Mouse (Mus musculus) heart, embryonic 15.5 days (tissue): ENCODE measurements around the gene Dusp1. TPM values are rescaled to one million over a fixed set of nuclear protein-coding genes. Genes with fewer than 3 reads are reported as not detected.

ENCODE experiments used
- ATAC-seq: fragments of 200-750 bp; cut with Nextera tagmentation; replicated peaks from 2 replicates; pipeline ENCODE4 v1.8.0; 2017; ENCODE audit warnings: low read depth, moderate TSS enrichment; ENCODE audit not compliant: insufficient number of reproducible peaks, insufficient read depth, low FRiP score
- H3K27ac ChIP-seq: fragments of 300-500 bp; sonication (generic); 2 replicates; pipeline ENCODE4 v1.5.1; 2015; ENCODE audit warnings: mild to moderate bottlenecking, inconsistent platforms
- H3K27me3 ChIP-seq: fragments of 300-500 bp; sonication (generic); 2 replicates; pipeline ENCODE4 v1.6.1; 2015; ENCODE audit warnings: inconsistent platforms
- H3K36me3 ChIP-seq: fragments of 300-500 bp; sonication (generic); 2 replicates; pipeline ENCODE4 v1.6.1; 2015; ENCODE audit warnings: mild to moderate bottlenecking, inconsistent platforms
- H3K4me1 ChIP-seq: fragments of 300-500 bp; sonication (generic); replicated peaks from 2 replicates; pipeline ENCODE4 v1.6.1; 2015; ENCODE audit warnings: inconsistent platforms
- H3K4me2 ChIP-seq: fragments of 300-500 bp; sonication (generic); 2 replicates; pipeline ENCODE4 v1.6.1; 2015; ENCODE audit warnings: inconsistent platforms, mild to moderate bottlenecking, moderate library complexity
- H3K4me3 ChIP-seq: fragments of 300-500 bp; sonication (generic); 2 replicates; pipeline ENCODE4 v1.5.1; 2015; ENCODE audit warnings: mild to moderate bottlenecking, inconsistent platforms
- H3K9ac ChIP-seq: fragments of 300-500 bp; sonication (generic); 2 replicates; pipeline ENCODE4 v1.6.1; 2015; ENCODE audit warnings: mild to moderate bottlenecking, inconsistent platforms
- H3K9me3 ChIP-seq: fragments of 300-500 bp; sonication (generic); replicated peaks from 2 replicates; pipeline ENCODE4 v1.6.1; 2016; ENCODE audit warnings: inconsistent platforms
- WGBS: fragments of 180-500 bp; shearing (Covaris S2); methylation state at CpG from one replicate; pipeline ENCODE4 v1.1.7; 2015; ENCODE audit warnings: mixed read lengths; 5-methylcytosine and 5-hydroxymethylcytosine counted together
- polyA plus RNA-seq: library from polyadenylated mRNA; unstranded; fragments of >200 nt; fragmentation: Nextera tagmentation; extraction: Ambion mirVana; gene quantifications from 2 replicates; pipeline ENCODE4 v1.2.1, GENCODE M21; 2015

The Dusp1 gene
- polyA plus RNA-seq, 1 experiment from 2014 or later = 30.8 TPM

DNA sequence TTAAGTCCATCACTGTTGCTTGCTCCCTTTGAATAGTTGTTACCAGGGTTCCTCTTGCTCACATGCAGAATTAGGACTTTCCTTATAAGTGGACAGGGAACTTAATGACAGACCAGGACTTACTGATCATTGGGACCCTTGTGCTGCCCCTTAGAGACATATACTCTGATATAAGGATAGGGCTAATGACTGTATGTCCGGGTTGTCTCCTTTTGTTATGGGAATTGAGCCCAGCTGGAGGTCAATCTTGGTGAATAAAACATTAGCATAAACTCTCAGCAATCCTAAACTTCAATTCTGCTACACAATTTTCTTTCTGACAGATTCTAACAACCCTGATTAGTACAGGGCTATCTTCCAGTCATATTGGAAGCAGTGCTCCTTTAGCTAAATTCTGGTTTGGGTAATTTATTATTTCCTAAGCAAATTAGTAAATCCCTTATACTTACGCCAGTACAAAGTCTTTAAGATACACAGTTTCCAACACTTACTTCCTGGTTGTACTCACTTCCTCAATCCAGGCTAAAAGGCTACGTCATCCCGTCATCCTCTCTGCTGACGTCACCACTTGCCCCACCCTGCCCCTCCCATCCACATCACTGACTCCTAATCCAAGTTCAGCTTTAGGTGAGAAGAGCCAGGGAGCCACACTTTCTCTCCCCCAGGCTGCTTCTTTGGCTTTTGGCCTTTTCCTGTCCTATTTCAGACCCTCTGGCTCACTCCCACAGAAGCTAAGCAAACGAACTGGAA is 24.0 kb downstream of the Dusp1 start:
- Histone ChIP-seq H3K9me3 (no peaks in the 10 kb centered on the region), H3K4me2 (no peak overlapping the region)
- no peak for ATAC-seq

DNA sequence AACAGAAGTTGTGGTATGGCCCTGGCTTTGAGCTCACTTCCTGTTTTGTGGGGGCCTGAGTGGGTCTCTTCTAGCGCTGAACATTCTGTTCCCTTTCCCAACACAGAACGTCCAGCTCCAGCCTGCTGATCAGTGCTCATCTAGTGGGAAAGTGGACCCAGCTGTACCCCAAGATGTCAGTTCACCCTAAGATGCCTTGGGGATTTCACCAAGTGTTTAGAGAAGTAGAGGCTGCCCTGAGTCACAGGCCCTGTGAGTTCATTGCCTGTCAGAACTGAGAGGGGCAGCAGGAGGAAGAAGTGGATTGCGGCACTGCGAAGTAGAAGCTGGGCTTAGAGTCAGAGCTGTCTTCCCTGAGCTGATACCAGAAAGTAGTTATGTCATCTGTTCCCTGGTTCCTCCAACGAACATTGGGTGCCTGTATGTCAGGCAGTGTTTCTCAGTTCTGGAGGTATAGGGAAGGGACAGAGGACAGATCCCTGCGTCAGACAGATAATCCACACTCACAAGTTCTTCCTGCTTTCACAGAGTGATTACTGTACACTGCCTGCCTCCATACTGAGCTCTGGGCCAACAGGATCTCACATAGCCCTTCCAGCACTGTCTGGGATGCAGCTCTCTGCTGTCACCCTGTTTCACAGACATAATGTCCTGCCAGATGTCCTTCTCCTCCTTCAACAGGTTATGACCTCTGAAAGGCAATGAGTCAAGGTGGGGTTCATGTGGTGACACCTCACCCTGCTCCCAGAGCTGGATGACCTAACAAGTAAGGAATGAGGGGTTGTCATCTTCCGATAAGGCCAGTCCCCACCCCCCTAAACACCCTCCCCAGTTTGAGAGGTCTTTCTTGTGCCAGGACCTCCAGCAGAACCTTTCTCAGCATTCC is 26.4 kb downstream of the Dusp1 start:
- Histone ChIP-seq H3K4me3 (no peak overlapping the region), H3K9me3 (no peaks in the 10 kb centered on the region), H3K27ac (peak overlapping the region; percentile 31), H3K36me3 (no peaks in the 10 kb centered on the region), H3K27me3 (no peaks in the 10 kb centered on the region), H3K4me2 (no peak overlapping the region), H3K9ac (no peak overlapping the region), H3K4me1 (peaks cover 32% of the 10 kb centered on the region)
- WGBS = 51% methylated on average over 7 of the region's 7 CpGs
- ATAC-seq = no peak

More for the DNA sequence above, 24.0 kb downstream of the Dusp1 start:
- H3K4me1 ChIP-seq = peaks cover 20% of the 10 kb centered on the region
- no peaks in the 10 kb centered on the region for H3K27me3 ChIP-seq
- 38% methylated on average over 6 of the region's 6 CpGs for WGBS
- H3K4me3 ChIP-seq = no peak overlapping the region
- no peak overlapping the region for H3K9ac ChIP-seq
- H3K36me3 ChIP-seq = no peaks in the 10 kb centered on the region
- no peak overlapping the region for H3K27ac ChIP-seq

DNA sequence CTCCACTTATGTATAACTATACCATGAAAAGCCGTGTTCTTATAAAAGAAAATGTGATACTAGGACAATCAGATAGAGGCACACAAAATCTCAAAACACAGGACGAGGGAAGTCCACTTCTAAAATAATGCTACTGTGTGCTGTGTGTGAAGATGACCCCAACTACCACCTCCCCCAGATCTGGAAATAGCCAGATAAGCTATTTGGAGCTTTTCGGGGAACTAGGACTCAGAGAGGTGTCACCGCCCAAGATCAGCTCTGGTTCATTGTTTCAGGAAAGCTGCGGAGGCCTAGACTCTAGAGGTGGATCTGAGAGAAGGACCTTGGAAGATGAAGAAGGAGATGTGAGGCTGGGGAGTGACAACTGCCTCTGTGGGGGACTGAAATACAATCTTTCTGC is 27.2 kb downstream of the Dusp1 start:
- Histone ChIP-seq H3K36me3 (no peaks in the 10 kb centered on the region), H3K4me2 (no peak overlapping the region), H3K4me1 (peaks cover 40% of the 10 kb centered on the region), H3K27me3 (no peaks in the 10 kb centered on the region), H3K27ac (peak overlapping the region; percentile 31; the same call in 1 of the 2 replicates), H3K9ac (no peak overlapping the region), H3K4me3 (no peak overlapping the region), H3K9me3 (no peaks in the 10 kb centered on the region)
- 80% methylated on average over 5 of the region's 5 CpGs for WGBS
- no peak for ATAC-seq

DNA sequence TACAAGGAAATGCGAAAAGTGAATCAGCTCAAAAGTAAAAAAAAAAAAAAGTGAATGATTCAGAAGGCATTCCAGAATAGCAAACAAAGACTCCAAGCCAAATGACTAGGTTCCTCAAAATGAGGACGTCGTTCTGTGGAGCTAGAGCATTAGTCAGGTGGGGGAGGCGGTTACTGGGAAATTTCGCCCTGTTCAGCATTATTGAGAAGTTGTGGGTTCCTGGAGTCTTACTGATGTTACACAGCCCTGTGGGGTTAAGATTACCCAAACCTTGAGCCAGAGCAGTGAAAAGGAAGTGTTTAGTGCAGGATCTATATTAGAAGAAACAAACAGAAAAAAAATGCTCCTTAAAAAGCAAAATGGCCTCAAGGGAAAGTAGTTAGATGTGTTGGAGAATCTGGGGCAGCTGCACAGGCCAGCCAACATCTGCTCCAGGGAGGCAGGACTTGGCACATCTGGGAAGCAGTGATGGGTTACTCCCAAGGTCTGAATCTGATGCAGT is 28.0 kb downstream of the Dusp1 start:
- Histone ChIP-seq H3K4me3 (no peak overlapping the region), H3K36me3 (no peaks in the 10 kb centered on the region), H3K27me3 (no peaks in the 10 kb centered on the region), H3K9ac (no peak overlapping the region), H3K27ac (no peak overlapping the region; the same call in 1 of the 2 replicates), H3K4me1 (peaks cover 45% of the 10 kb centered on the region), H3K9me3 (no peaks in the 10 kb centered on the region), H3K4me2 (no peak overlapping the region)
- no peak for ATAC-seq
- WGBS = 71% methylated on average over 5 of the region's 5 CpGs

DNA sequence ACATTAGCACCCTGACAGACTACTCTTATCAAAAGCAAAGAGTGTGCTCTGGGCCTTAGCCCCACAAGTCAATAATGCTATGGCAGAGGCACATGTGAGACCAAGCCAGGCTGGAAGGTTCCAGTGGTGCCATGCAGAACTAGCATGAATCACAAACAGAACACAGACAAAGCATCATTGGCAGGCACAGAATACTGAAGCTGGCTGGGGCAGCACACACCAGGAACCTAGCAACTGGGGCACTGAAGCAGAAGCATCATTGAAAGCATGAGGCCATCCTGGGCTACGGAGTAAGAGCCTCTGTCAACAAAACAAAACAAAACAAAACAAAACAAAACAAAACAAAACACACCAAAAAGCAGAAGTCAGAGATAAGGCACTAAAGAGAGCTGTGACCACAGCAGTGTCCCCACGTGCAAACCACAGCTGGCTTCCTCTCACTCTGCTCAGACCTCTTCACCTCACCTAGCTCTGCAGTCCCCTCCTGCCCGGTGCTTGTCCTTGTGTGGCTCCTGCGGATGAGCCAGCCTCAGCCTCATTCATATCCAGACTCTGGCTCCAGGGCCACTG is 29.4 kb downstream of the Dusp1 start:
- Histone ChIP-seq H3K9me3 (no peaks in the 10 kb centered on the region), H3K27ac (no peak overlapping the region), H3K4me3 (no peak overlapping the region), H3K36me3 (no peaks in the 10 kb centered on the region), H3K9ac (no peak overlapping the region), H3K27me3 (no peaks in the 10 kb centered on the region), H3K4me1 (peaks cover 48% of the 10 kb centered on the region), H3K4me2 (no peak overlapping the region)
- ATAC-seq = no peak
- WGBS = 57% methylated on average over 4 of the region's 4 CpGs

DNA sequence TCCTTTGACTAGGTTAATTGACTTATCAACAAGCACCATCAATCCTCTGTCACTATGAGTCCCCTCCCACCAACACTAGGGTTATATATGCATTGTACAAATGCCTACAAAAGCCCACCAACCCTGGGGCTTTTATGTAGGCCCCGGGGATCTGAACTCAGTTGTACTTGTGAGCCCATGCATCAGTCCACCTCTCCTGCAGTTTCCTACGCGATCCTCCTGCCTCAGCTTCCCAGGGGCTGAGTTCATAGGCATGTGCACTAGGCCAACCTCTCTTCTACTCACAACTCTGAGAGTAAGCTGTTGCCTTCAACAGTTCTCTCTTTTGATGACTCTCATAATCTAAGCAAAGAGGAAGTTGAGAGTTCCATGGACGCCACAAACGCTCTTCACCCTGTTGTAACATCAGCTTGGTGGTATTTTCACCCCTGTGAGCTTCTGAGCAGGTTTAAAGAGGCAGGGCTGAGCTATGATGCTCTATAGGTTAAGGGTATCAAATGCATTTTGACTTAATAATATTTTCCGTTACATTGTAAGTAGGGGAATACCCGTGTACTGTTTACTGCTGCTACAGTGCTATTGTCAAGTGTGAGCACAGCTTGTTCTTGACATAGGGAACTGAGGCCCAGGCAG is 30.4 kb downstream of the Dusp1 start:
- ATAC-seq = no peak
- Histone ChIP-seq H3K9ac (no peak overlapping the region), H3K27ac (peak overlapping the region; percentile 73), H3K4me3 (no peak overlapping the region), H3K4me2 (no peak overlapping the region), H3K36me3 (no peaks in the 10 kb centered on the region), H3K9me3 (no peaks in the 10 kb centered on the region), H3K27me3 (no peaks in the 10 kb centered on the region), H3K4me1 (peaks cover 48% of the 10 kb centered on the region)
- 79% methylated on average over 7 of the region's 7 CpGs for WGBS

DNA sequence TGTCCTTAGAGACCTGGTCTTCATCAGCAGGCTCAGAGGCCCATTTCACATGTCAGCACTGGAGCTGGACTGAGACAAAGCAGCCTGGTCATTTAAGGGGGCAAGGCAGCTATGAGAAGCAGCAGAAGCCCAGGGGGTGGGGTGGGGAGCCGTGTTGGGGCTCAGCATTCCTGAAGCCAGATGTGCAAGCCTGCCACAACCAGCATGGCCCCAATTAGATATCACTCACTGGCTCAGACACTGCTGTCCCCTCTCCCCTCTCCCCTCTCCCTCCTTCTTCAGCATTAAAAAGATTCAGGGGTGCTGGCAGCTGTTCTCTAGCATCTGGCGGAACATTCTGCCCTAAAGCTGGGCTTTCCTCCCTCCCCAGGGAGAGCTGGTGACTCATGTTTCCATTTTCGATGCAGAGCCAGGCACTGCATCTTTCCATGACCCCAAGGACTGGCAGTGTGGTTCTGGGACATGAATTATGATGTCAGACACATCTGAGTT is 31.3 kb downstream of the Dusp1 start:
- no peaks in the 10 kb centered on the region for H3K36me3 ChIP-seq
- peak; percentile 67 for ATAC-seq
- H3K9me3 ChIP-seq = no peaks in the 10 kb centered on the region
- peaks cover 43% of the 10 kb centered on the region for H3K4me1 ChIP-seq
- no peaks in the 10 kb centered on the region for H3K27me3 ChIP-seq
- peak overlapping the region; percentile 73 for H3K27ac ChIP-seq
- no peak overlapping the region for H3K4me2 ChIP-seq
- no peak overlapping the region for H3K9ac ChIP-seq
- 20% methylated on average over 3 of the region's 3 CpGs for WGBS
- H3K4me3 ChIP-seq = no peak overlapping the region

DNA sequence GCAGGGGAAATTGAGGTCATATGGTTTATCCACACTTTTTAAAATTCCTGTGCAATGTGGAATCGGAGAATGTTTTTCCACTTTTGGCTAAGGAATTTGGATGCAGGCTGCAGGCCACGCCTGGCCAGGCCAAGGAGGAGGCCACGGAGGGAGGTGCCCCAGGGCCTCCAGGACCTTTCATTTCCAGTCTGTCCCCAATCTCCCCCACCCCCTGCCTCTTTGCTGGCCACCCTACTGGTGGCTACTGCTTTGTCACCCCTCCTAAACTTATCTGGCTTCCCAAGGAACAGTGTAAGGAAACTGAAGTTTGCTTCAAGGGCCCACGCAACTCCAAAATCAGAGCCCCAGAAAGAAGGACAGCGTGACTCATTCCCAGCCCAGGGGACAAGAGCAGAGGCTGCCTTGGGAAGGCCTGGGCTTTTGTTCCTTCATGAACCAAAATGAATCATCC is 32.1 kb downstream of the Dusp1 start:
- no peak for ATAC-seq
- 63% methylated on average over 5 of the region's 5 CpGs for WGBS
- Histone ChIP-seq H3K4me2 (no peak overlapping the region), H3K27me3 (no peaks in the 10 kb centered on the region), H3K9me3 (no peaks in the 10 kb centered on the region), H3K36me3 (no peaks in the 10 kb centered on the region), H3K4me1 (peaks cover 37% of the 10 kb centered on the region), H3K4me3 (no peak overlapping the region), H3K27ac (peak overlapping the region; percentile 73), H3K9ac (no peak overlapping the region)

DNA sequence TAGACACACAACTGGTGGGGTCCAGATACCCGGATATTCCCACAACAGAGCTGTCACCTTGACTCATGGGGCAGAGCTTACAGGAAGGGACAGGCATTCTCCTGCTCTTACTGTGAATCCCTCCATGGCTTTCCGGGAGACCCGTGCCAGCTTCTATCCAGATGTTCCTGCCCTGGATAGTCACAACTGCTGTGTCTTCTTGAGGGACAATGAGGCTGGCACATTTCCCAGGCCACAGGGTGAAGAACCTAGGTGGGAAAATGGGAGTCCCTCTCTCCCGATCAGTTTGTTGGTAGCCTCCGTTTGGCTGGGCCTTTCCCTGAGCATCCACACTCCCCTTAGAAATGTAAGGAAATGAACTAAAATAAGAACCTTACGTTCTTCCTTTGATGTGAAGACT is 33.2 kb downstream of the Dusp1 start:
- no peak for ATAC-seq
- Histone ChIP-seq H3K27ac (no peak overlapping the region), H3K9me3 (no peaks in the 10 kb centered on the region), H3K4me2 (no peak overlapping the region), H3K4me3 (no peak overlapping the region), H3K36me3 (no peaks in the 10 kb centered on the region), H3K9ac (no peak overlapping the region), H3K27me3 (no peaks in the 10 kb centered on the region), H3K4me1 (peaks cover 31% of the 10 kb centered on the region)
- WGBS = 69% methylated on average over 6 of the region's 6 CpGs

DNA sequence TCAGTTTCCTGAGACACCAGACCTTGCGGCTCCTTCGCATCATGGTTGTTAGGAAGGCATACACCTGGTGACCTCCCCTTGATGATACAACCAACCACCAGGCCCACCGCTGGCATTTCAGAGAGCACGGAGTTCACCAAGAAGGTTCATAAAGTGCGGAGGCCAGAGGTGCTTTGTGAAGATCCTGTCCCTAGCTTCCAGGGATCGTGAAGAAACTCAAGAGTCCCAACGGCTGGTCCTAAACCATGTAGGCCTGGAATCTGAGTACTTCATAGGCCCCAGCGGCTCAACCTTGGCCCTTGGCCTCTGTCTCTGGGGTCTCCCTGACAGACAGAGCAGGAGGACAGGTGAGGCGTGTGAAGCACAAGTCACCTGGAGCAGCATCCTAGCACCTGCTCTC is 34.6 kb downstream of the Dusp1 start:
- Histone ChIP-seq H3K27me3 (no peaks in the 10 kb centered on the region), H3K4me2 (no peak overlapping the region), H3K4me3 (no peak overlapping the region), H3K9me3 (no peaks in the 10 kb centered on the region), H3K9ac (no peak overlapping the region), H3K4me1 (peaks cover 34% of the 10 kb centered on the region), H3K36me3 (no peaks in the 10 kb centered on the region), H3K27ac (no peak overlapping the region)
- 91% methylated on average over 9 of the region's 9 CpGs for WGBS
- no peak for ATAC-seq

DNA sequence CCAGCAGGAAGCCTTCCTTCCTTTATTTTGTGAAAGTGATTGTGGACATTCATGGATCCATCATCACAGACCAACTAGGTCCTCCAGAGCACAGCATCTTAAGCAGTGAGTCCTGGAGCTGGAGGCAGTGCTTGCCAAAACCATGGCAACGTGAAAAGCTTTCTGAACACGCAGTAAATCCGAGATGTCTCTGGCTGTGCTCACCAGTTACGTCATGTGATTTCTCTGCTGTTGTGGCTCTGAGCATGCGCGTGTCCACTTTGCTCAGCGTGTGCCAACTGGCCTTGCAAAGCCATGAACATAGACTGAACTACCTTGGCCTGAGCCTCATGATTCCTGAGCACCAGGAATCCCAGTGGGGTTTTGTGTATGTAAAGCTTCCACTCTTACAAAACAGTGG is 36.6 kb downstream of the Dusp1 start:
- no peaks in the 10 kb centered on the region for H3K27me3 ChIP-seq
- no peak for ATAC-seq
- WGBS = 71% methylated on average over 7 of the region's 7 CpGs
- no peak overlapping the region for H3K27ac ChIP-seq
- no peak overlapping the region for H3K4me3 ChIP-seq
- H3K4me2 ChIP-seq = no peak overlapping the region
- peaks cover 19% of the 10 kb centered on the region for H3K4me1 ChIP-seq
- H3K9ac ChIP-seq = no peak overlapping the region
- no peaks in the 10 kb centered on the region for H3K36me3 ChIP-seq
- no peaks in the 10 kb centered on the region for H3K9me3 ChIP-seq
